Mouse (Mus musculus): ENCODE results near the gene Aloxe3. TPM values are rescaled to one million over a fixed set of nuclear protein-coding genes. Genes with fewer than 3 reads are reported as not detected.

Aloxe3 gene
- polyA plus RNA-seq, 1 experiment from 2014 or later, result not detected

GRCm38 (mm10) chr11:69128426-69129122 lies 2.9 kb downstream of the Aloxe3 start:
- H3K27me3 ChIP-seq, result peaks cover 34% of the 10 kb centered on the region

GRCm38 (mm10) chr11:69133566-69133922 lies 7.8 kb downstream of the Aloxe3 start:
- Histone ChIP-seq H3K36me3 (no peaks in the 10 kb centered on the region), H3K27ac (no peak overlapping the region), H3K9ac (peak overlapping the region; percentile 44; the same call in 1 of the 2 replicates), H3K9me3 (replicated peaks) (no peaks in the 10 kb centered on the region), H3K4me3 (replicated peaks) (peak overlapping the region; percentile 46), H3K4me1 (replicated peaks) (peaks cover 15% of the 10 kb centered on the region), H3K4me2 (peak overlapping the region; percentile 69), H3K27me3 (peaks cover 28% of the 10 kb centered on the region)
- 33% methylated on average over 5 of the region's 5 CpGs for WGBS (ENCODE audit: insufficient replicate concordance)
- ATAC-seq (ENCODE audit: low read depth), result no peak
- no peak for DNase-seq

More at GRCm38 (mm10) chr11:69128426-69129122, 2.9 kb downstream of the Aloxe3 start:
- no peak for DNase-seq
- ATAC-seq (ENCODE audit: low read depth), result no peak
- no peak overlapping the region for H3K4me2 ChIP-seq
- no peak overlapping the region for H3K27ac ChIP-seq
- H3K36me3 ChIP-seq, result no peaks in the 10 kb centered on the region
- 43% methylated on average over 8 of the region's 8 CpGs for WGBS (ENCODE audit: insufficient replicate concordance)
- no peak overlapping the region for H3K4me3 ChIP-seq (replicated peaks)
- no peak overlapping the region for H3K9ac ChIP-seq
- H3K4me1 ChIP-seq (replicated peaks), result peaks cover 22% of the 10 kb centered on the region
- H3K9me3 ChIP-seq (replicated peaks), result no peaks in the 10 kb centered on the region

- Histone ChIP-seq H3K4me3 (replicated peaks) (peak overlapping the region; percentile 46), H3K4me2 (peak overlapping the region; percentile 69), H3K27ac (no peak overlapping the region), H3K27me3 (peaks cover 28% of the 10 kb centered on the region), H3K4me1 (replicated peaks) (peaks cover 15% of the 10 kb centered on the region), H3K9ac (peak overlapping the region; percentile 44; the same call in 1 of the 2 replicates), H3K36me3 (no peaks in the 10 kb centered on the region), H3K9me3 (replicated peaks) (no peaks in the 10 kb centered on the region)
- WGBS (ENCODE audit: insufficient replicate concordance), result 8% methylated on average over 34 of the region's 34 CpGs
- DNase-seq, result no peak
- ATAC-seq (ENCODE audit: low read depth), result peak; percentile 51
These were observed 8.4 kb downstream of the Aloxe3 start for GRCm38 (mm10) chr11:69133923-69134621.

- WGBS (ENCODE audit: insufficient replicate concordance), result 44% methylated on average over 8 of the region's 8 CpGs
- no peaks in the 10 kb centered on the region for H3K9me3 ChIP-seq (replicated peaks)
- peaks cover 27% of the 10 kb centered on the region for H3K27me3 ChIP-seq
- no peak overlapping the region for H3K9ac ChIP-seq
- peak; percentile 34; the same call in 1 of the 2 replicates for ATAC-seq (ENCODE audit: low read depth)
- no peak overlapping the region for H3K27ac ChIP-seq
- H3K36me3 ChIP-seq, result no peaks in the 10 kb centered on the region
- peak overlapping the region; percentile 69 for H3K4me2 ChIP-seq
- peak overlapping the region; percentile 46 for H3K4me3 ChIP-seq (replicated peaks)
- peaks cover 15% of the 10 kb centered on the region for H3K4me1 ChIP-seq (replicated peaks)
- DNase-seq, result no peak
These were observed 8.9 kb downstream of the Aloxe3 start for GRCm38 (mm10) chr11:69134622-69134968.

GRCm38 (mm10) chr11:69135361-69135760 lies 9.7 kb downstream of the Aloxe3 start:
- ATAC-seq (ENCODE audit: low read depth) (no peak), DNase-seq (no peak)
- no peak overlapping the region for H3K9ac ChIP-seq
- no peaks in the 10 kb centered on the region for H3K9me3 ChIP-seq (replicated peaks)
- H3K27ac ChIP-seq, result no peak overlapping the region
- peaks cover 23% of the 10 kb centered on the region for H3K27me3 ChIP-seq
- 60% methylated on average over 6 of the region's 6 CpGs for WGBS (ENCODE audit: insufficient replicate concordance)
- no peak overlapping the region for H3K4me3 ChIP-seq (replicated peaks)
- H3K4me2 ChIP-seq, result no peak overlapping the region
- H3K36me3 ChIP-seq, result no peaks in the 10 kb centered on the region
- H3K4me1 ChIP-seq (replicated peaks), result peaks cover 15% of the 10 kb centered on the region

- no peak for DNase-seq
- Histone ChIP-seq H3K36me3 (no peaks in the 10 kb centered on the region), H3K4me3 (replicated peaks) (no peak overlapping the region), H3K27me3 (peaks cover 28% of the 10 kb centered on the region), H3K27ac (no peak overlapping the region), H3K9ac (no peak overlapping the region), H3K4me2 (no peak overlapping the region), H3K4me1 (replicated peaks) (peaks cover 5% of the 10 kb centered on the region; the same call in 1 of the 2 replicates), H3K9me3 (replicated peaks) (no peaks in the 10 kb centered on the region)
- no peak for ATAC-seq (ENCODE audit: low read depth)
- 75% methylated on average over 7 of the region's 7 CpGs for WGBS (ENCODE audit: insufficient replicate concordance)
These were observed 21.9 kb downstream of the Aloxe3 start for GRCm38 (mm10) chr11:69147546-69147945.

- no peak overlapping the region for H3K4me2 ChIP-seq
- H3K36me3 ChIP-seq, result no peaks in the 10 kb centered on the region
- WGBS (ENCODE audit: insufficient replicate concordance), result 70% methylated on average over 5 of the region's 5 CpGs
- no peak overlapping the region for H3K27ac ChIP-seq
- peaks cover 29% of the 10 kb centered on the region for H3K27me3 ChIP-seq
- H3K4me1 ChIP-seq (replicated peaks), result peaks cover 5% of the 10 kb centered on the region; the same call in 1 of the 2 replicates
- DNase-seq (no peak), ATAC-seq (ENCODE audit: low read depth) (no peak)
- H3K9me3 ChIP-seq (replicated peaks), result no peaks in the 10 kb centered on the region
- H3K4me3 ChIP-seq (replicated peaks), result no peak overlapping the region
- no peak overlapping the region for H3K9ac ChIP-seq
These were observed 22.8 kb downstream of the Aloxe3 start for GRCm38 (mm10) chr11:69148451-69148960.

- peaks cover 40% of the 10 kb centered on the region for H3K27me3 ChIP-seq
- H3K27ac ChIP-seq, result no peak overlapping the region
- no peak overlapping the region for H3K4me3 ChIP-seq (replicated peaks)
- H3K36me3 ChIP-seq, result no peaks in the 10 kb centered on the region
- 64% methylated on average over 6 of the region's 6 CpGs for WGBS (ENCODE audit: insufficient replicate concordance)
- no peak overlapping the region for H3K4me2 ChIP-seq
- no peak overlapping the region for H3K9ac ChIP-seq
- no peaks in the 10 kb centered on the region for H3K9me3 ChIP-seq (replicated peaks)
- H3K4me1 ChIP-seq (replicated peaks), result peaks cover 5% of the 10 kb centered on the region; the same call in 1 of the 2 replicates
- ATAC-seq (ENCODE audit: low read depth) (no peak), DNase-seq (no peak)
These were observed 24.0 kb downstream of the Aloxe3 start for GRCm38 (mm10) chr11:69149728-69150127.

- H3K36me3 ChIP-seq, result no peaks in the 10 kb centered on the region
- H3K4me2 ChIP-seq, result peak overlapping the region; percentile 19
- H3K27ac ChIP-seq, result no peak overlapping the region
- H3K4me1 ChIP-seq (replicated peaks), result peaks cover 8% of the 10 kb centered on the region
- peaks cover 44% of the 10 kb centered on the region for H3K27me3 ChIP-seq
- DNase-seq (peak; percentile 44), ATAC-seq (ENCODE audit: low read depth) (no peak)
- 5% methylated on average over 7 of the region's 7 CpGs for WGBS (ENCODE audit: insufficient replicate concordance)
- H3K9me3 ChIP-seq (replicated peaks), result no peaks in the 10 kb centered on the region
- 0 out of 2 replicates have a peak overlapping the region, but pooled peaks have one; percentile 11 for H3K4me3 ChIP-seq (replicated peaks)
- no peak overlapping the region for H3K9ac ChIP-seq
These were observed 24.7 kb downstream of the Aloxe3 start for GRCm38 (mm10) chr11:69150444-69150843.

GRCm38 (mm10) chr11:69151004-69151403 lies 25.3 kb downstream of the Aloxe3 start:
- no peak for DNase-seq
- 58% methylated on average over 6 of the region's 6 CpGs for WGBS (ENCODE audit: insufficient replicate concordance)
- Histone ChIP-seq H3K4me3 (replicated peaks) (0 out of 2 replicates have a peak overlapping the region, but pooled peaks have one; percentile 11), H3K27me3 (peaks cover 47% of the 10 kb centered on the region), H3K4me2 (peak overlapping the region; percentile 19), H3K4me1 (replicated peaks) (peaks cover 11% of the 10 kb centered on the region), H3K27ac (no peak overlapping the region), H3K9me3 (replicated peaks) (no peaks in the 10 kb centered on the region), H3K36me3 (no peaks in the 10 kb centered on the region), H3K9ac (no peak overlapping the region)
- no peak for ATAC-seq (ENCODE audit: low read depth)

GRCm38 (mm10) chr11:69153831-69154230 lies 28.1 kb downstream of the Aloxe3 start:
- no peaks in the 10 kb centered on the region for H3K9me3 ChIP-seq (replicated peaks)
- no peak overlapping the region for H3K27ac ChIP-seq
- DNase-seq (no peak), ATAC-seq (ENCODE audit: low read depth) (no peak)
- 55% methylated on average over 8 of the region's 8 CpGs for WGBS (ENCODE audit: insufficient replicate concordance)
- no peaks in the 10 kb centered on the region for H3K36me3 ChIP-seq
- H3K27me3 ChIP-seq, result peaks cover 75% of the 10 kb centered on the region
- H3K9ac ChIP-seq, result no peak overlapping the region
- H3K4me2 ChIP-seq, result no peak overlapping the region
- no peak overlapping the region for H3K4me3 ChIP-seq (replicated peaks)
- H3K4me1 ChIP-seq (replicated peaks), result peaks cover 22% of the 10 kb centered on the region

Data from liver, embryonic 13.5 days (tissue).